Mouse (Mus musculus) kidney, adult 8-10 months (tissue): ENCODE measurements around the gene R3hdml.

Source experiments
- DNase-seq, 2 experiments: peaks; one replicate each; pipeline ENCODE4 v3.0.0; 2022

The R3hdml gene

DNA sequence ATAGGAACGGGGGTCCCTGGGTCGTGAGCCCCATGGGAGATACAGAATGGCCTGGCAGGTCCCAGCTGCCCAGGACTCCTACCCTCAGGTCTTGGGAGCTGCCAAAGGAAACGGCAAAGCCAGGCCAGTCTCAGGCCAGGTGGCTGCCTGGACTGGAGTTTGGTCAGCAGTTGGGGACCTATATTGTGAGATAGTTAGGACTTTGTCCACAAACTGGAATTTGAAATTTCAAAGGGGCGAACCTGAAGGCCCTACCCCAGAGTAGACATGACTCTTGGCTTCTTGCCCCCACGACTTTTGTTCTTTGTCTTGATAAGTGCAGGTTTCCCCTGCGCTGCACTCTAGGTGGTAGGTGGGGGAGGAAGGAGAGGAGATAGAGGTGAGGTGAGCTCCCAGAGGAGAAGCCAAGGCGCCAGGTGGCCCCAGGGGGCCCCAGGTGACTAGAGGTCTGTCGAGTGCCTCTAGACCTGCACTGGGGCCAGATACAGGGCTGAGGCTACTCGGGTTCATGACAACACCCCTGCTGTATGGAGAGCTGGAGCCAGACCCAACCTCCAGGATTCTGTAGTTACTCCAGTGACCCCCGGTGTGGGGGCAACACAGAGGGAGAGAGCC, 49.6 kb downstream of the R3hdml start:
- DNase-seq = peak; percentile 85 to 88

DNA sequence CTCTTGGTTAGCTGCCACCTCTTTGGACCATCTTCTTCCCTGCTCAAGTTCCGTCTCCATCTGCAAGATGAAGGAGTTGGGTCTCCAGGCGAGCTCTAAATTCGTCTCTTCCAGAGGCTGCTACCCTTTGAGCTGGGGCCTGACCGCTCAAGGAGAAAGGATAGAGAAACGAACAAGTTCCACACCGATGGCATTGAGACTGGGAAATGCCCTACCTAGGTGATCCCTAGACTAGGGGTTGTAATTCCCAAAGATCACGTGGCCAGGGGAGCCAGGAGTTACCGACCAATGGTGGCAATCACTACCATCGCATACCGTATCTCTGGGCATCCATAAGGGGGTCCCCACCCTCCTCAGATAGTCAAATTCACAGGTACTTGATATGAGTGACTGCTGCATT, 50.6 kb downstream of the R3hdml start:
- DNase-seq = peak in 1 of 2 experiments; percentile 23

DNA sequence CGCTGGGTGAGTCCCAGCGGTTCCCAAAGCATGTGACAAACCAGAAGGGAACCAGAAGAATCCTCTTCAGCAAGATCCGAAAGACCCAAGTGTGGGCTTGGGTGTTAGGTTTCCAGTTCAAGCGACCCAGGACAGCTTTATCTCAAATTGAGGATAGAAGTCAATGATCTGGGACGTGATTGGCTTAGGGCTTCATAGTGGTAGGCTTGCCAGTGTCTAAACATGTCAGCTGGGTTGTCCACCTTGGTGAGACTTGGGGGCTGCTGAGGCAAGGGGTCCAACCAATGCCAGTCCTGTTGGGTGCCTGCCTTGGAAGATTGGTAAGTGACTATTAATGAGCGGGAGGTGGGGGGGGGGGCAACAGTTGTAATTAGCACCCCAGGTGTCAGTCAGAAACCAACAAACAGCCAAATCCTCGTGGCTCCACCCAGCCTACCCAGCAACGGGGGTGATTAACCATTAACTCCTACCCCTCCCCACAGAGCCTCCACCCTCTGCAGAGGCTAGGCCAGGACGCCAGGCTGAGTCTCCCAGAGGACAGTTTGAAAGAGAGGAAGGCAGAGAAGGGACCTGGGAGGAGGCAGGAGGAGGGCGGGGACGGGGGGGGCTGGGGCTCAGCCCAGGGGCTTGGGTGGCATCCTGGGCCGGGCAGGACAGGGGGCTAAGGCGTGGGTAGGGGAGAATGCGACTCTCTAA, 54.7 kb downstream of the R3hdml start:
- peak; percentile 88 to 89 for DNase-seq

DNA sequence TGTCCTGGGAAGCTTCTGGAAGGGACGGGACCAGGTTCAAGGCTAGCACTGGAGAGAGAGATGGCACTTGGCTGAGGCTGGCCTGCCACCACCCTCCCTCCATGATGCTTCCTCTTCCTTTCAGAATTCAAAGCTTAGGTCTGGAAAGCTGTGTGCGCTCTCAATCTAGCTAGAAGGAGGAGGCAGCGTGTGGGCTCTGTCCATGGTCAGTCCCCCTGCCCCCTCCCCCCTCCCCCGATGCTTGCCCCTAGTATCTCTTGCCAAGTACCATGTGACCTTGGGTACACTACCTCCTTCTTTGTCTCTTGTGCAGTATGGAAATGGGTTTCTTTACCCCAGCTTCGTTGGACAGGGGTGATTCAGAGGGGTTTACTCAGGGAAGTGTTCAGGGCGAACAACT, 56.7 kb downstream of the R3hdml start:
- peak in 1 of 2 experiments; percentile 43 for DNase-seq

DNA sequence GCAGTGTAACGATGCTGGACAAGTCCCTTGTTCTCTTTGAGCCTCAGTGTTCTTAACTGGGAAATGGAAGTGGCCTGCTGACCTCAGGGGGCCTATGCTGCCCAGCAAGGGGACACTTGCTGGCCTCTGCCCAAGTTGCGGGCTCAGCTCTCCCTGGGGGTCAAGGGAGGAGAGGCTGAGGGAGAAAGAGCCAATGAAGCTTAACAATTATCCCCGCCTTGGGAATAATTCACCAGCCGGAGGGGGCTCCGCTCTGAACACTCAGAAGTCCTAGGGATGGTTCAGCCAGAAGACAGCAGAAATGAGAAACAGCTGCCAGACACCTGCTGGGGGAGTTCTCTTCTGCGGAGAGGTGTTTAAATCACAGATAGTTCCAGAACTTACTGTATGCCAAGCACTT, 57.7 kb downstream of the R3hdml start:
- peak; percentile 87 to 89 for DNase-seq
